Mouse (Mus musculus) liver, embryonic 14.5 days (tissue): ENCODE measurements around the gene Tas1r1. TPM values are rescaled to one million over a fixed set of nuclear protein-coding genes. Genes with fewer than 3 reads are reported as not detected.

ENCODE experiments used
- ATAC-seq: fragments of 200-750 bp; cut with Nextera tagmentation; 2 replicates; pipeline ENCODE4 v1.8.0; 2017; ENCODE audit warnings: moderate number of reproducible peaks, mild to moderate bottlenecking, moderate library complexity; ENCODE audit not compliant: insufficient read depth
- DNase-seq, 3 experiments: peaks; one replicate each; pipeline ENCODE4 v3.0.0-alpha.2; 2012 to 2013; ENCODE audit warnings: low read depth in 3 of 3, low spot score in 3 of 3
- H3K27ac ChIP-seq: fragments of 300-500 bp; sonication (generic); 2 replicates; pipeline ENCODE4 v1.5.1; 2014; ENCODE audit warnings: moderate library complexity, mild to moderate bottlenecking, control low read depth, inconsistent platforms
- H3K27me3 ChIP-seq: fragments of 300-500 bp; sonication (generic); 2 replicates; pipeline ENCODE4 v1.6.1; 2014; ENCODE audit warnings: mild to moderate bottlenecking, low read length, moderate library complexity; ENCODE audit not compliant: control insufficient read depth, insufficient read depth
- H3K36me3 ChIP-seq: fragments of 300-500 bp; sonication (generic); replicated peaks from 2 replicates; pipeline ENCODE4 v1.6.1; 2014; ENCODE audit warnings: low read depth; ENCODE audit not compliant: control insufficient read depth, insufficient read depth
- H3K4me1 ChIP-seq, 2 experiments: fragments of 200-500 bp in 1 of 2; fragments of 300-500 bp in 1 of 2; sonication (generic) in 1 of 2; replicated peaks; 2 replicates each; pipeline ENCODE4 v1.6.1; 2012 to 2014; ENCODE audit warnings: antibody characterized with exemption in 1 of 2, inconsistent platforms in 1 of 2, low read length in 1 of 2; ENCODE audit not compliant: control insufficient read depth in 2 of 2, insufficient read depth in 2 of 2
- H3K4me2 ChIP-seq: fragments of 300-500 bp; sonication (generic); 2 replicates; pipeline ENCODE4 v1.6.1; 2014; ENCODE audit warnings: low read depth, mild to moderate bottlenecking, control low read depth, moderate library complexity
- H3K4me3 ChIP-seq, 2 experiments: fragments of 200-500 bp in 1 of 2; fragments of 300-500 bp in 1 of 2; sonication (generic) in 1 of 2; 2 replicates each; pipeline ENCODE4 v1.5.1; 2012 to 2014; ENCODE audit warnings: low read depth in 2 of 2, low read length in 2 of 2, mild to moderate bottlenecking in 2 of 2, control low read depth in 1 of 2, inconsistent platforms in 1 of 2, moderate library complexity in 1 of 2; ENCODE audit not compliant: insufficient read depth in 1 of 2
- H3K9ac ChIP-seq: fragments of 300-500 bp; sonication (generic); replicated peaks from 2 replicates; pipeline ENCODE4 v1.6.1; 2014; ENCODE audit warnings: mild to moderate bottlenecking, control low read depth, moderate library complexity
- H3K9me3 ChIP-seq: fragments of 300-500 bp; sonication (generic); 2 replicates; pipeline ENCODE4 v1.6.1; 2016; ENCODE audit warnings: low read length, mixed read lengths; ENCODE audit not compliant: control insufficient read depth
- CTCF ChIP-seq: IDR thresholded peaks from 2 replicates; pipeline ENCODE4 v1.5.1; 2016; ENCODE audit warnings: antibody characterized with exemption, low read depth, control low read depth
- EP300 ChIP-seq: IDR thresholded peaks from 2 replicates; pipeline ENCODE4 v1.6.1; 2016; ENCODE audit warnings: antibody characterized with exemption, low read depth
- WGBS: fragments of 180-500 bp; shearing (Covaris S2); extraction: QIAGEN DNeasy Blood & Tissue Kit; methylation state at CpG from one replicate; pipeline ENCODE4 v1.1.7; 2014; ENCODE audit not compliant: insufficient replicate concordance; 5-methylcytosine and 5-hydroxymethylcytosine counted together
- polyA plus RNA-seq, 2 experiments: library from polyadenylated mRNA; depleted of rRNA in 1 of 2; stranded (reverse) in 1 of 2; unstranded in 1 of 2; fragments of >200 nt; fragmentation: Nextera tagmentation in 1 of 2; extraction: Ambion mirVana in 1 of 2; gene quantifications; 2 replicates each; pipeline versions ENCODE4 v1.2.1 to v1.2.3; 2012 to 2014

The Tas1r1 gene
- polyA plus RNA-seq, 2 experiments, result 0.03 TPM; not detected in 1

- no peak overlapping the region for H3K9ac ChIP-seq
- H3K36me3 ChIP-seq, result peaks cover 10% of the 10 kb centered on the region
- WGBS, result 49% methylated on average over 10 of the region's 10 CpGs
- H3K9me3 ChIP-seq, result no peaks in the 10 kb centered on the region
- TF ChIP-seq CTCF (no peak), EP300 (no peak)
- no peak overlapping the region for H3K4me3 ChIP-seq
- DNase-seq, result no peak
- no peak for ATAC-seq
- H3K27me3 ChIP-seq, result no peaks in the 10 kb centered on the region; the same call in 1 of the 2 replicates
- no peak overlapping the region for H3K27ac ChIP-seq
- no peak overlapping the region for H3K4me2 ChIP-seq
- H3K4me1 ChIP-seq, result peaks cover 12% of the 10 kb centered on the region in 2 experiments
Observed at GRCm38 (mm10) chr4:151985886-151986285, 52.5 kb downstream of the Tas1r1 start.

- no peak overlapping the region for H3K4me3 ChIP-seq
- no peak for DNase-seq
- H3K9me3 ChIP-seq, result no peaks in the 10 kb centered on the region
- peaks cover 8 to 9% of the 10 kb centered on the region in 2 experiments for H3K4me1 ChIP-seq
- ATAC-seq, result no peak
- peaks cover 20% of the 10 kb centered on the region for H3K36me3 ChIP-seq
- H3K27ac ChIP-seq, result no peak overlapping the region
- TF ChIP-seq EP300 (no peak), CTCF (no peak)
- no peak overlapping the region for H3K9ac ChIP-seq
- H3K4me2 ChIP-seq, result no peak overlapping the region
- H3K27me3 ChIP-seq, result no peaks in the 10 kb centered on the region
- WGBS, result 35% methylated on average over 9 of the region's 9 CpGs
Observed at GRCm38 (mm10) chr4:151983560-151983959, 54.8 kb downstream of the Tas1r1 start.

- Histone ChIP-seq H3K9me3 (no peaks in the 10 kb centered on the region), H3K4me2 (no peak overlapping the region), H3K4me1 (peaks cover 5 to 7% of the 10 kb centered on the region in 2 experiments), H3K27me3 (no peaks in the 10 kb centered on the region), H3K9ac (no peak overlapping the region), H3K27ac (no peak overlapping the region), H3K36me3 (peaks cover 23% of the 10 kb centered on the region), H3K4me3 (no peak overlapping the region)
- no peak for TF ChIP-seq EP300
- TF ChIP-seq CTCF, result no peak
- no peak for DNase-seq
- WGBS, result 48% methylated on average over 17 of the region's 17 CpGs
- no peak for ATAC-seq
Observed at GRCm38 (mm10) chr4:151983043-151983442, 55.3 kb downstream of the Tas1r1 start.

GRCm38 (mm10) chr4:151981363-151981762 lies 57.0 kb downstream of the Tas1r1 start:
- 13% methylated on average over 5 of the region's 5 CpGs for WGBS

GRCm38 (mm10) chr4:151980699-151981098 lies 57.7 kb downstream of the Tas1r1 start:
- no peaks in the 10 kb centered on the region for H3K27me3 ChIP-seq
- WGBS, result 80% methylated on average over 8 of the region's 8 CpGs
- no peaks in the 10 kb centered on the region for H3K4me1 ChIP-seq
- no peak overlapping the region for H3K4me2 ChIP-seq
- no peak overlapping the region for H3K27ac ChIP-seq
- ATAC-seq, result no peak
- no peaks in the 10 kb centered on the region for H3K9me3 ChIP-seq
- no peak overlapping the region for H3K9ac ChIP-seq
- peaks cover 40% of the 10 kb centered on the region for H3K36me3 ChIP-seq
- peak; percentile 45 for TF ChIP-seq CTCF
- no peak for TF ChIP-seq EP300
- DNase-seq, result no peak
- H3K4me3 ChIP-seq, result no peak overlapping the region

More at GRCm38 (mm10) chr4:151981363-151981762, 57.0 kb downstream of the Tas1r1 start:
- no peaks in the 10 kb centered on the region for H3K9me3 ChIP-seq
- H3K27me3 ChIP-seq, result no peaks in the 10 kb centered on the region
- TF ChIP-seq EP300, result no peak
- TF ChIP-seq CTCF, result peak; percentile 100
- peak; percentile 59; the same call in 1 of the 2 replicates for ATAC-seq
- no peak overlapping the region for H3K4me2 ChIP-seq
- H3K4me1 ChIP-seq, result no peaks in the 10 kb centered on the region
- H3K27ac ChIP-seq, result no peak overlapping the region
- no peak for DNase-seq
- H3K9ac ChIP-seq, result no peak overlapping the region
- no peak overlapping the region for H3K4me3 ChIP-seq
- H3K36me3 ChIP-seq, result peaks cover 35% of the 10 kb centered on the region

Other genes starting within 250 kb of the Tas1r1 start
- gene Camta1, start 176.7 kb downstream of the Tas1r1 start, polyA plus RNA-seq (2012; rRNA removed), result 4.8 and 7.3 TPM in 2 replicates
- 31.0 and 32.8 TPM in 2 replicates for gene Camta1, start 176.7 kb downstream of the Tas1r1 start, polyA plus RNA-seq (2014; fragmentation: Nextera tagmentation; extraction: Ambion mirVana)
- gene Dnajc11, start 104.9 kb downstream of the Tas1r1 start, polyA plus RNA-seq (2012; rRNA removed), result 32.9 and 34.4 TPM in 2 replicates
- gene Dnajc11, start 104.9 kb downstream of the Tas1r1 start, polyA plus RNA-seq (2014; fragmentation: Nextera tagmentation; extraction: Ambion mirVana), result 32.9 and 42.2 TPM in 2 replicates
- gene Thap3, start 49.6 kb downstream of the Tas1r1 start, polyA plus RNA-seq (2012; rRNA removed), result 4.8 and 5.0 TPM in 2 replicates
- 4.5 and 5.2 TPM in 2 replicates for gene Thap3, start 49.6 kb downstream of the Tas1r1 start, polyA plus RNA-seq (2014; fragmentation: Nextera tagmentation; extraction: Ambion mirVana)
- 2.8 and 2.9 TPM in 2 replicates for gene Phf13, start 42.3 kb downstream of the Tas1r1 start, polyA plus RNA-seq (2012; rRNA removed)
- 3.7 and 5.2 TPM in 2 replicates for gene Phf13, start 42.3 kb downstream of the Tas1r1 start, polyA plus RNA-seq (2014; fragmentation: Nextera tagmentation; extraction: Ambion mirVana)
- gene Klhl21, start 29.8 kb downstream of the Tas1r1 start, polyA plus RNA-seq (2012; rRNA removed), result 4.4 and 5.3 TPM in 2 replicates
- gene Klhl21, start 29.8 kb downstream of the Tas1r1 start, polyA plus RNA-seq (2014; fragmentation: Nextera tagmentation; extraction: Ambion mirVana), result 2.3 and 2.8 TPM in 2 replicates
- 8.2 and 10.7 TPM in 2 replicates for gene Zbtb48, start 10.9 kb downstream of the Tas1r1 start, polyA plus RNA-seq (2012; rRNA removed)
- gene Zbtb48, start 10.9 kb downstream of the Tas1r1 start, polyA plus RNA-seq (2014; fragmentation: Nextera tagmentation; extraction: Ambion mirVana), result 6.4 and 8.8 TPM in 2 replicates
- 9.8 and 11.1 TPM in 2 replicates for gene Nol9, start 753 bp upstream of the Tas1r1 start, polyA plus RNA-seq (2012; rRNA removed)
- 11.5 and 16.3 TPM in 2 replicates for gene Nol9, start 753 bp upstream of the Tas1r1 start, polyA plus RNA-seq (2014; fragmentation: Nextera tagmentation; extraction: Ambion mirVana)
- 4.5 and 4.7 TPM in 2 replicates for gene Plekhg5, start 33.9 kb upstream of the Tas1r1 start, polyA plus RNA-seq (2012; rRNA removed)
- 2.6 and 4.8 TPM in 2 replicates for gene Plekhg5, start 33.9 kb upstream of the Tas1r1 start, polyA plus RNA-seq (2014; fragmentation: Nextera tagmentation; extraction: Ambion mirVana)
- gene Tnfrsf25, start 77.4 kb upstream of the Tas1r1 start, polyA plus RNA-seq (2012; rRNA removed), result 0.68 and 0.93 TPM in 2 replicates
- 0.15 and 0.16 TPM in 2 replicates for gene Tnfrsf25, start 77.4 kb upstream of the Tas1r1 start, polyA plus RNA-seq (2014; fragmentation: Nextera tagmentation; extraction: Ambion mirVana)
- 1.2 and 1.5 TPM in 2 replicates for gene Espn, start 113.8 kb upstream of the Tas1r1 start, polyA plus RNA-seq (2012; rRNA removed)
- 1.2 and 1.9 TPM in 2 replicates for gene Espn, start 113.8 kb upstream of the Tas1r1 start, polyA plus RNA-seq (2014; fragmentation: Nextera tagmentation; extraction: Ambion mirVana)
- 0.01 and 0.02 TPM in 2 replicates for gene Hes2, start 120.3 kb upstream of the Tas1r1 start, polyA plus RNA-seq (2012; rRNA removed)
- 0.05 TPM in 1 of 2 replicates, not detected in the other for gene Hes2, start 120.3 kb upstream of the Tas1r1 start, polyA plus RNA-seq (2014; fragmentation: Nextera tagmentation; extraction: Ambion mirVana)
- gene Acot7, start 139.6 kb upstream of the Tas1r1 start, polyA plus RNA-seq (2012; rRNA removed), result 10.8 and 12.5 TPM in 2 replicates
- 12.2 and 13.0 TPM in 2 replicates for gene Acot7, start 139.6 kb upstream of the Tas1r1 start, polyA plus RNA-seq (2014; fragmentation: Nextera tagmentation; extraction: Ambion mirVana)
- gene Gpr153, start 235.7 kb upstream of the Tas1r1 start, polyA plus RNA-seq (2012; rRNA removed), result 1.1 and 1.2 TPM in 2 replicates
- gene Gpr153, start 235.7 kb upstream of the Tas1r1 start, polyA plus RNA-seq (2014; fragmentation: Nextera tagmentation; extraction: Ambion mirVana), result 0.58 and 0.59 TPM in 2 replicates